ENCODE assay signal across 21 mouse cellular contexts in genomic region chr5:101899981-101900380, GRCm38 (mm10).
"Had no signal": no experiment of that assay in that cellular context is flagged by ENCODE, and none has a peak within 500 bp of the region (broad histone marks: within the 10 kb centered on the region; RNA-seq: fewer than 3 reads in every experiment).

No protein-coding gene starts in this region.

- H3K4me1 ChIP-seq: limb, embryonic 12.5 days; limb, embryonic 15.5 days; midbrain, embryonic 12.5 days; neural tube, embryonic 13.5 days had no signal

- DNase-seq: kidney, adult 9 months; kidney, postnatal 14 days; kidney, postnatal 4 days; left cerebral cortex, postnatal 4 days; liver, postnatal 0 days; lung, embryonic 14.5 days; retina, postnatal 1 day; right cerebral cortex, postnatal 25 days; thymus, adult 2 months; thymus, postnatal 14 days; thymus, postnatal 4 days had no signal

- H3K27me3 ChIP-seq: limb, embryonic 12.5 days; limb, embryonic 15.5 days; midbrain, embryonic 12.5 days; neural tube, embryonic 13.5 days had no signal

- H3K4me3 ChIP-seq: limb, embryonic 12.5 days; limb, embryonic 15.5 days; midbrain, embryonic 12.5 days; myocyte; neural tube, embryonic 13.5 days had no signal

- H3K27ac ChIP-seq: limb, embryonic 12.5 days; limb, embryonic 15.5 days; liver, embryonic 14.5 days; macrophage; midbrain, embryonic 12.5 days; neural tube, embryonic 13.5 days; stomach, postnatal 0 days had no signal

- ATAC-seq: liver, postnatal 0 days; lung, postnatal 0 days; midbrain, embryonic 16.5 days had no signal
